Mouse (Mus musculus) kidney, postnatal 10 days (tissue): Measurements from ENCODE around the gene Meis2.

ENCODE experiments used
- DNase-seq: peaks from one replicate; pipeline ENCODE4 v3.0.0; 2021; ENCODE audit warnings: mixed read lengths

The Meis2 gene

DNA sequence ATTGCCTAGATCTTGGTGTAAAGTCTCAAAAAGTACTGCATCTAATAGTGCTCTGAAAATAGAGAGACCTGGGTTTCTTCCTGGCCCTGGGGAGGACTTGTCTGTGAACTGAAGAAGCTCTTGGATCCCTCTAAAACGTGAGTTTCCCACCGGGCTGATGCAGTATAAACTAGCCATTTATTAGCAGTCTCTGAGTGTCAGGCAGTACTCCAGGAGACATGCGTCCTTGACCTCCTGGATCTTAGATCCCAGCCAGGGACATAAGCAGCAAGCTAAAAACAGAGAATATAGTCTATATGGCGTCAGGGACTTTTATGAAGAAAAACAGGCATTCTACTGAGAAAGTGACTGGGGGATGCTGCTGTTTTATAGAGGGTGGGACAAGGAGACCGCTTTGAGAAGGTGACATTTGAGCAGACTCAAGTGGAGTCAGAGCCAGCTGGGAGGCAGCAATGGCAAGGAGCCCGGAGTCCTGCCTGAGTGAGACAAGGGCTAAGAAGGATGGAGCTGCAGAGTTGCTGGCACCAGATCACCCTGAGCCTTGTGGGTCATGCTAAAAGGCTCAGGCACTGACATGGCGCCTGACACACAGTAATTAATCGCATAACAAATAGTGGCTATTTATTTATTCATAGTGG is 126.6 kb downstream of the Meis2 start:
- DNase-seq, result peak; percentile 51

DNA sequence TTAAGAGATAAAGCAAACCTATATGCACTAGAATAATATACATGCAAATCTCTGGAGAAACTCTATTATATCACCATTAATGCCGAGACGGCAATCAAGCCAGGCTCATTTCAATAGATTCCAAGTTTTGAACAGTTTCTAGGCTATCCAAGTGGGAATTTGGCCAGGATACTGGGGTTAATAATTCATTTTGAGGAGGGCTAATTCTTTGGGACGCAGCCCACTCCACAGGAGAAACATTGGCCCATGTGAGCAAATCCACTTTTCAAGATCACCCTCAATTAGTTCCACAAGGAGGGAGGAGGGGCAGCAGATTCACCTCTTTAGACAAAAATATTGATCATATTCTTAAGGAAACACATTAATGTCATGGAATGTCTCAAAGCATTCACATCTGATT is 127.3 kb downstream of the Meis2 start:
- DNase-seq, result no peak

- no peak for DNase-seq
Observed at GRCm38 (mm10) chr2:115937896-115938295, 127.7 kb downstream of the Meis2 start.

GRCm38 (mm10) chr2:115936786-115937185 is 128.9 kb downstream of the Meis2 start:
- DNase-seq, result no peak

DNA sequence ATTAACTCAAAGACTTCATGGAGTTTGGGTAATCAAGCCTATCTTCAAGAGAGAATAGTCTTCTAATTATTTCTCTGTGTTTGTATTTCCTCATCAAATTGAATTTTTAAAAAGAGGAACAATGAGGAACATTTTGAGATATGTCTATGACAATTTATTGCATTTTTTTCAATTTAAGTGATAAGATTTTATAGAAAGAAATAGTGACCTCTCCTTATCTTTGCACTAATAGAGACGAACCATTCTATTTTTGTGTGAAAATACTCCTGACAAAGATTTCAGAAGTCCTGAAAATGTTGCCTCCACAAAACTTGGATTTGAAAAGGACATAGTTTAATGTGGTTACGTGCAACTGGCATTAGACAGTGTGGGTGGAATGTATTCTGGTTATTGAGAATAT is 131.3 kb downstream of the Meis2 start:
- DNase-seq, result no peak

DNA sequence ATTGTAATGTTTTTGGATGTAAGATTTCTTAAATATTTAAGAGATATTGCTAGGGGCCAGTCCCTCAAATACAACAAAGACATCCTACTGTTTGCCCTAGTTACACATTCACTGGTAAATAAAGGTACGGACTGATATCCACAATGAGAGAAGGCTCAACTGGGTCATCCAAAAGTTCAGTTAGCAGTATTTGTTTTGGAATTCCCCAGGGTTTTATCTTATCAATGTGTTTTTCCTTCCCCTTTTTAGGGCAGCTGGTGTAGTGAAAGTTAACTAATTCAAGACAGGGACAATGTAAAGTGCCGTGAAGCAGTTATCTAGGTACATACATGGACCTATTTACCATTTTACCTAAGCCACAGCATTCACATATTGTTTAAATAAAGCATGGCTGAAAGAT is 132.4 kb downstream of the Meis2 start:
- DNase-seq, result no peak

GRCm38 (mm10) chr2:115925744-115926143 is 139.9 kb downstream of the Meis2 start:
- DNase-seq, result no peak

DNA sequence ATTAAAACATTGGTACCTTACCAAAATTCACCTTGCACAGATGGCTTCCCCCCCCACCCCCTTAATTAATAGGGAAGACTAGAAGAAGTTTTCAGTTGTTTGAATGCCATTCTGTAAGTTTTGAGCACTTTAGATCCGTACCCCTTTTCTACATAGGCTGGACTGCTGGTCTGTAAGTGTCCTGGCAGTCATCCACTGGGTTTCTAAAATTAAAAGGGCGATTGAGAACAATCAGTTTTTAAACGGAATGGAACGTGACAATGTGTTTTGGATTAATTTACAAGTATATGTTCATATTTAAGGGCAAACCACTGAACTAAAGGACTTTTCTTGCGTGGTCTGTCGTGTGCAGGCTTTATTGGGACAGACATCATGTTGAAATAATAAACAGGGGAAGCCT is 141.2 kb downstream of the Meis2 start:
- DNase-seq, result no peak

DNA sequence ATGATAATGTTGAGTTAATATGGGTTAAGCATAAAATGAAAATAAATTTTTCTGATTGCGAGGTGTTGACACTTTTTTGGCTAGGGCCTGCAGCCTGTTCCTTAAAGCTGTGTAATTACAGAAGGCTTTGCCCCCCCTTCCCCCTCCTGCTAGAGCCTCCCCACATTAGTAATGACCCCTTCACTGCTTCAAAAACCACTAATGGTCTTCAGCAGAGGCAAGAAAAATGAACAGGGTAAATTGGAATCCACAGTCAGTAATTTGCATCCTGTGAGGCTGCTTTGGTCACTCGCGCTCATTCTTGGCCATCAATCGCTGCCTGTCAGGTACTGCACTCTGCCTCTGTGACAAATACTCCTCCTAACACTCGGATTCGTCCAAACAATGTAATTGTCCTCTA is 142.4 kb downstream of the Meis2 start:
- DNase-seq, result no peak

GRCm38 (mm10) chr2:115921687-115922086 is 144.0 kb downstream of the Meis2 start:
- DNase-seq, result no peak

DNA sequence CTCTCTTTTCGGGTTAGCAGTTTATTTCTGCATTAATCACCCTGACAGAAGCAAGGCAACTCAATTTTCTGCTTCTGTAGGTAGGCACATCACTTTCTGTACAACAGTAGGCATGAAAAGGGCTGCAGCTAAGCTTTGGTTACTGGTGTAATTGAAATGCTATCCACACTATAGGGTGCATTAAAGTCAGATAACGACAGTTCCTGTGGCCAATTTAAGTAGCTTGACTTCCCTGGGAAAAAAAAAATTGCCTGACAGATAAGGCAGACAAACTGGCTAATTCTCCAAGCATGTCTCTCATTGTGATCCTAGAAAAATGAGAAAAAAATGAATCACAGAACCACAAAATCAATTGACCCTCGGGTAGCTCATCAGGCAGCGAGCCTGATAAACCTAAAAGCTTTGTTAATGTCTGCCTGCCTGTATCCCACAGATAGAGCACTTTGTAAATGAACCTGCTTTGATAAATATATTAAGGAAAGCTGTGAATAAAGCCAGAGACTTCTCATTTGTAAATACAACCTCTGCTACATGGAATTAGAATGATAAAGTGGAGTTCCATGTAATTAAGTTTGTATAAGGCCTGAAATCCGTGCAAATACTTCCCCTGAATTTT is 145.2 kb downstream of the Meis2 start:
- no peak for DNase-seq

DNA sequence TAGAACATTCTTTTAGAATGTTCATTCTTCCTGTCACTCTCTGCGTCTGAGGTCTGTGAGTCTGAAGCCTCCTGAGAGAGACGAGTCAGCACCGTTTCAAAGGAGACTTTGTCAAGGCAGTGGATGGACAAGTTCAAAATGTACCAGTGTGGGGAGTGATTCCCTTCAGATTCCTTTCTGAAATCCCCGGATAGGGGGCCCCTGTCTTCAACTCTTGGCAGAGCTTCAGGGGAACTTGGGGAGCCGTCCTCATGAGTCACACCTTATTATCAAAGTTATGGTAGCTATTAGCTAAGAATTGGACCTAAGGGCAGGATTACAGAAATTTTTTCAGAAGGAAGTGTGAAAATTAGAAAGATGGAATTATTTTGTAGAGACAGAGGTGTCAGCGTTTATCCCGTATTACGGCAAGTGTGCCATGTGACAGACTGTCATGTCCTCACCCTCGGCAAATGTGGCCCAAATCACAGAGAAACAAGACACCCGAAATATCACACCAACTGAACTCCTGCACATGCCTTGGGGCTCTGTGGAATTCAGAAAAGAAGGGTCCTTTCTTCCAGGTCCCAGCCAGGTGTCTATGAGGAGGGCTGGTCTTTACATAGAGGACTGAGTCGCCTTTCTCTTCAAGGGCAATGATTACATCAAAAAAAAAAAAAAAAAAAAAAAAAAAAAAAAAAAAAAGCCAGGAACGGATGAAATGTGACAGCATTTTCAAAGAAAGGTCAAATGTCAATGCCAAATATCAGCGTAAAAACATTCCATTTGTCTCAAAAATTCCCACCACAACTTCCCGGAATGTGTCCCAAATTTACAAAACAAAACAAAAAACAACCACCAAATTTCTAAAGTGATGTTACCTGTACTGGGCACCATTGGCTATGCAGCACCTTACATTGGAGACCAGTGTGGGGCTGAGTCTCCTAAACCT is 146.2 kb downstream of the Meis2 start:
- no peak for DNase-seq

DNA sequence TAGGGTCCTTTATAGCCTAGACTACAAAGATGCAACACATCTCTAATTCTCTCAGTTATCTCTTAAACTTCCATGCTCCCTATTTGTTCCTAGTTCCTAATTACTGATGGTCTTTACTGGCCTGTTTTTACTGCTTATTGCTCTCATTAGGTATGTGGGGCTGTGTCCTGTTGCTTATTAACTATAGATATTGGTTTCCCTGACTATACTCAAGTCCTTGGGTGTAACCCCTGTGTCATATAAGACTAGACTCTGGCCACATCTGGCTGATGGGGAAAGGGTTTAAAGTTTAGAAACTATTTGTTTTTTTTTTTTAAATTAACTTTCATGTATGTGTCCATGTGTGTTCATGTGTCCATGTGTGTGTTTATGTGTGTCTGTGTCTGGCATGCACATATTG is 147.1 kb downstream of the Meis2 start:
- DNase-seq, result no peak

GRCm38 (mm10) chr2:115914539-115914938 is 151.1 kb downstream of the Meis2 start:
- no peak for DNase-seq

DNA sequence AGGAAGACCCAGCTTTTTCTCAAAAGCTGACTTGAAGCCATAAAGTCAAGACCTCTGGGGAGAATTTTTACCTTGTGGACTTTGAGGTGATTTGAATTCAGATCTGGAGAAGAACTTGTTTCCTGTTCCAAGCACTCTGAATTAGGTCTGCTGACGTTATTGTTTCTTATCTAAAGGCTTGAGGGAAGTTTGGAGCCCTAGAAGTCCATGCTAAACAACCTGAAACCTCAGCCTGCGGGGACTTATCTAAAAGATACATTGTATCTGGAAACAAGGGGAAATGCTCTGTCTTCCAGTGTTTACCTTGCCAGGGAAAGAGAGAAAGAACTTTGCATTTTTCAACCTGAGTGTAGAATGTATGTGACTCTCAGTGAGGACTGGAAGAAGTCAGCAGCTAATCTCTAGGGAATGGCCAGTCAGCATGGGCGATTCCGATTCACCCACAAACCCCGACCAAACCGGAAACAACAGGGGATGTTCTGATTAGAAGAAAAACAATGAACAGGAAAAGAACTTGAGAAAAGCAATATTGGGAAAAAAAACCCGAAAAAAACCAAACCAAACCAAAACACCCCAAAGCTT is 152.6 kb downstream of the Meis2 start:
- no peak for DNase-seq

DNA sequence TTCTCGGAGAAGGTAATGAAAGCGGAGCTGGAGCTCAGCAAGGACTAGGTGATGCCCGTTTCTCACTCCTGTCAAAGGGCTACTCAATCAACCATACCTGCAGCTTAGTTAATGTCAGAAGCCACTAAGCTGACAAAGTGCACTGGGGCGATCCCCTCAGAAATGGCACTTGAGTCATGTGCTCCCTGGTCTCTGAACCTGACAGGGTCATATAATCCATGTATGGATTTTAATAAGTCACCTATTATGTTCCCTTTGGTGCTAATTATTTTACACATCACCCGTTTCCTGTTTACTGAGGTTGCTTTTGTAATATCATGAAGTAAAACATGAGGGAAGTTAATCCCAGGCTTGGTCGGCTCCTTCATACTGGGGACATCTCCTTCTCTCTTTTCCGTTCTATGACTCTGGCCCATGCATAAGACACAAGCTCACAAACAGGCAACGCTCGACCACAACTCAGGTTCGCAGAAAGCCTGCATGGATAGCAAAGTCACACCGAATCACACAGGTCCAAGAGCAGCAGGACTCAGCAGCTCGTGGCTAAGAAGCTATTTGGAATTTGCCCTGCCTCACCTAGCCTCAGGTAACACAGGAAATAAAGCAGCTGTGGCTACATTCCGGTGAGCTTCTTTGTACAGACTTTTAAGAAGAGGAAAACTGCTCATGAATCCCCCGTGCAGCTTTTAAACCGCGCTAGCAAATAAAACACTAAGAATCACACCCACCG is 153.6 kb downstream of the Meis2 start:
- DNase-seq, result no peak

DNA sequence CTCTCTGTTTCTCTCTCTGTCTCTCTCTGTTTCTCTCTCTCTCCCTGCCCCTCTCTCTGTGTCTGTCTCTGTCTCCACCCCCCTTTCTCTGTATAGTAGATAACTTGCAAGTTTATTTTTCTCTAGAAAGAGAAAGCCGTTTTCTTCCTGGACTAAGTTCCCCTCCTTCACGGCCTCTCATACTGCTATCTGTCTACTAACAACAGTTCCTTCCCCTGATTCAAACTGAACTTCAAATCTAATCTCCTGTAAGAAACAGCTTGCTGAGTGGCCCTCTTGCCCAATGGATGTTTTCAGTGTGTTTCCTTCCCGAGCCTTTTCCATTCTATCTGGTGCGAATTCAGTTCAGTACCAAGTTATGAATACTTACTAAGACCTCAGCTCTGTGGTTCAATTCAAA is 155.4 kb downstream of the Meis2 start:
- no peak for DNase-seq

DNA sequence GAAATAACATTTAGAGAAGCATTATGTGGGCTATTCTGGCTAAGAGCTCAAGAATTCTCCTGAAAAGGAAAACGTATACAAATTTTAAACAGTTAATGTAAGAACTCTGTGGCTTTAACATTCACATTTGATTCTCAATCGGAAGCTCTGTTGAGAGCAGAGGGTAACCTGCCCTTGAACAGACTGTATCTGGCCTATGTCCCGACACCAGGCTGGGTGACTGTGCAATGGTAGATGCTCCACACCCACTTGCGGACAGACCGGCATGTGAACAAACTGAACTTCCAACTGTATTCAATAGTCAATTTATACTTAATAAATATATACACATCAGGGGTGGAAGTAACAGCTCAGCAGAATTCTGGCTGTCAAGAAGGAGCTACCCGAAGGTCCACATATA is 164.6 kb downstream of the Meis2 start:
- DNase-seq, result no peak

GRCm38 (mm10) chr2:115897559-115897958 is 168.1 kb downstream of the Meis2 start:
- DNase-seq, result no peak

- DNase-seq, result no peak
Observed at GRCm38 (mm10) chr2:115897001-115897400, 168.6 kb downstream of the Meis2 start.

GRCm38 (mm10) chr2:115895717-115896116 is 169.9 kb downstream of the Meis2 start:
- DNase-seq, result peak; percentile 65

DNA sequence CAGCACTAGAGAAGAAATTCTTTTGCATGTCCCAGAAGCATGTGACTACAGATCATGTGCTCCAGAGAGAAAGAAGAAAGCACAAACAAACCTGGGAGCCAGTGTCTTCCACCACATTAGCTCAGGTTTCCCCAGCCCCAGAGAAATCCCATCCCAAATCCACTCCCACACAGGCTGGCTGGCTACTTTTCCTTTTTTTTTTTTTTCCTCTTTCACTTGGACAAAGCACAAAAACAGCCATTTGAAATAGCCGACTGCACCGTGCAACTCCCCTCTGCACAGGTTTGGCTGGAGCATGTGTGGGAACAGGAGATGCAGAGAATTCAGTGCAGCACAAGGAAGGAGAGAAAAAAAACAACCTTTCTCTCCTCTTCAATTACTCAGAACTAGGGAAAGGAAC is 170.4 kb downstream of the Meis2 start:
- DNase-seq, result no peak

DNA sequence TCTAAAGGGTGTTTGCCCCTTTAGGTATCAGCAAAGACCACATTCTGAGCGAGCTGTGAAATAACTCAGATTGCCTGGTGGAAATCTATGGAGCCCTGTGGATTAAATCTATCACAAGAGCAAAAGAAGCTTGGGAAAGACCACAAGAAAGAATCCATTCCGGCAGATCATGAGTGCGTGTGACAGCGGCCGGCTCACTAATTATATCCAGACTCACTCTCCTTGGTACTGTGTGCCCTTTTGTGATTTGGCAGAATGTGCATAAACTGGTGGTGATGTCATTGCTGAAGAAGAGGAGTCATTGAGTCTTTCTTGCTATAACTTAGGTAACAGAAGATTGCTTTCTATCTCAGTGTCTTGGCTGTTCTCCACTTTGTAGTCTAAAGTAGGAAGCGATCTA is 172.5 kb downstream of the Meis2 start:
- no peak for DNase-seq
